Mouse (Mus musculus): ENCODE results near the gene Paqr3. TPM values are rescaled to one million over a fixed set of nuclear protein-coding genes. Genes with fewer than 3 reads are reported as not detected.
A peak's percentile ranks its signal among the peaks of the same experiment; 100 is the strongest.

The Paqr3 gene
- polyA plus RNA-seq, 1 experiment from 2014 or later, result 9.3 TPM

- Histone ChIP-seq H3K27me3 (ENCODE audit: control insufficient read depth, insufficient read depth, low read length) (no peaks in the 10 kb centered on the region), H3K36me3 (replicated peaks; ENCODE audit: control insufficient read depth, insufficient read depth, low read depth, low read length) (no peaks in the 10 kb centered on the region), H3K4me1 (ENCODE audit: control insufficient read depth, insufficient read depth, low read length) (no peaks in the 10 kb centered on the region), H3K4me3 (ENCODE audit: low read depth, low read length) (no peak overlapping the region), H3K9me3 (replicated peaks; ENCODE audit: control insufficient read depth, low read length) (no peaks in the 10 kb centered on the region), H3K9ac (replicated peaks; ENCODE audit: low read length) (no peak overlapping the region), H3K27ac (replicated peaks; ENCODE audit: low read depth, low read length) (no peak overlapping the region), H3K4me2 (ENCODE audit: low read depth, low read length) (no peak overlapping the region)
- WGBS, result 68% methylated on average over 10 of the region's 10 CpGs
- no peak for DNase-seq (ENCODE audit: low spot score)
- ATAC-seq (replicated peaks; ENCODE audit: insufficient number of reproducible peaks, low FRiP score, low TSS enrichment, low read depth), result no peak
These were observed 14.1 kb upstream of the Paqr3 start for GRCm38 (mm10) chr5:97125459-97125970.

GRCm38 (mm10) chr5:97124977-97125376 lies 13.6 kb upstream of the Paqr3 start:
- DNase-seq (ENCODE audit: low spot score), result no peak
- H3K27me3 ChIP-seq (ENCODE audit: control insufficient read depth, insufficient read depth, low read length), result no peaks in the 10 kb centered on the region
- H3K4me3 ChIP-seq (ENCODE audit: low read depth, low read length), result no peak overlapping the region
- no peaks in the 10 kb centered on the region for H3K9me3 ChIP-seq (replicated peaks; ENCODE audit: control insufficient read depth, low read length)
- no peak overlapping the region for H3K4me2 ChIP-seq (ENCODE audit: low read depth, low read length)
- no peaks in the 10 kb centered on the region for H3K4me1 ChIP-seq (ENCODE audit: control insufficient read depth, insufficient read depth, low read length)
- no peak overlapping the region for H3K27ac ChIP-seq (replicated peaks; ENCODE audit: low read depth, low read length)
- 79% methylated on average over 12 of the region's 12 CpGs for WGBS
- no peak for ATAC-seq (replicated peaks; ENCODE audit: insufficient number of reproducible peaks, low FRiP score, low TSS enrichment, low read depth)
- H3K9ac ChIP-seq (replicated peaks; ENCODE audit: low read length), result no peak overlapping the region
- no peaks in the 10 kb centered on the region for H3K36me3 ChIP-seq (replicated peaks; ENCODE audit: control insufficient read depth, insufficient read depth, low read depth, low read length)

GRCm38 (mm10) chr5:97110697-97111096 lies 699 bp downstream of the Paqr3 start:
- DNase-seq (ENCODE audit: low spot score), result no peak
- WGBS, result 12% methylated on average over 5 of the region's 5 CpGs

GRCm38 (mm10) chr5:97110133-97110532 lies 1.3 kb downstream of the Paqr3 start:
- H3K9me3 ChIP-seq (replicated peaks; ENCODE audit: control insufficient read depth, low read length), result no peaks in the 10 kb centered on the region
- H3K27me3 ChIP-seq (ENCODE audit: control insufficient read depth, insufficient read depth, low read length), result no peaks in the 10 kb centered on the region
- no peak overlapping the region for H3K4me2 ChIP-seq (ENCODE audit: low read depth, low read length)
- no peak overlapping the region for H3K9ac ChIP-seq (replicated peaks; ENCODE audit: low read length)
- no peaks in the 10 kb centered on the region for H3K36me3 ChIP-seq (replicated peaks; ENCODE audit: control insufficient read depth, insufficient read depth, low read depth, low read length)
- no peak overlapping the region for H3K4me3 ChIP-seq (ENCODE audit: low read depth, low read length)
- H3K27ac ChIP-seq (replicated peaks; ENCODE audit: low read depth, low read length), result no peak overlapping the region
- 51% methylated on average over 2 of the region's 2 CpGs for WGBS
- ATAC-seq (replicated peaks; ENCODE audit: insufficient number of reproducible peaks, low FRiP score, low TSS enrichment, low read depth) (no peak), DNase-seq (ENCODE audit: low spot score) (no peak)
- H3K4me1 ChIP-seq (ENCODE audit: control insufficient read depth, insufficient read depth, low read length), result no peaks in the 10 kb centered on the region

More at GRCm38 (mm10) chr5:97110697-97111096, 699 bp downstream of the Paqr3 start:
- H3K27me3 ChIP-seq (ENCODE audit: control insufficient read depth, insufficient read depth, low read length), result no peaks in the 10 kb centered on the region
- no peak overlapping the region for H3K27ac ChIP-seq (replicated peaks; ENCODE audit: low read depth, low read length)
- H3K36me3 ChIP-seq (replicated peaks; ENCODE audit: control insufficient read depth, insufficient read depth, low read depth, low read length), result no peaks in the 10 kb centered on the region
- peak overlapping the region; percentile 67 for H3K4me3 ChIP-seq (ENCODE audit: low read depth, low read length)
- ATAC-seq (replicated peaks; ENCODE audit: insufficient number of reproducible peaks, low FRiP score, low TSS enrichment, low read depth), result no peak
- no peaks in the 10 kb centered on the region for H3K4me1 ChIP-seq (ENCODE audit: control insufficient read depth, insufficient read depth, low read length)
- peak overlapping the region; percentile 66 for H3K9ac ChIP-seq (replicated peaks; ENCODE audit: low read length)
- no peaks in the 10 kb centered on the region for H3K9me3 ChIP-seq (replicated peaks; ENCODE audit: control insufficient read depth, low read length)
- peak overlapping the region; percentile 68 for H3K4me2 ChIP-seq (ENCODE audit: low read depth, low read length)

- ATAC-seq (replicated peaks; ENCODE audit: insufficient number of reproducible peaks, low FRiP score, low TSS enrichment, low read depth) (no peak), DNase-seq (ENCODE audit: low spot score) (no peak)
- H3K4me3 ChIP-seq (ENCODE audit: low read depth, low read length), result no peak overlapping the region
- no peak overlapping the region for H3K9ac ChIP-seq (replicated peaks; ENCODE audit: low read length)
- H3K4me1 ChIP-seq (ENCODE audit: control insufficient read depth, insufficient read depth, low read length), result no peaks in the 10 kb centered on the region
- WGBS, result 91% methylated on average over 5 of the region's 5 CpGs
- no peak overlapping the region for H3K27ac ChIP-seq (replicated peaks; ENCODE audit: low read depth, low read length)
- H3K9me3 ChIP-seq (replicated peaks; ENCODE audit: control insufficient read depth, low read length), result no peaks in the 10 kb centered on the region
- no peaks in the 10 kb centered on the region for H3K27me3 ChIP-seq (ENCODE audit: control insufficient read depth, insufficient read depth, low read length)
- H3K36me3 ChIP-seq (replicated peaks; ENCODE audit: control insufficient read depth, insufficient read depth, low read depth, low read length), result no peaks in the 10 kb centered on the region
- no peak overlapping the region for H3K4me2 ChIP-seq (ENCODE audit: low read depth, low read length)
These were observed 3.1 kb downstream of the Paqr3 start for GRCm38 (mm10) chr5:97108333-97108732.

GRCm38 (mm10) chr5:97099954-97100353 lies 11.4 kb downstream of the Paqr3 start:
- no peaks in the 10 kb centered on the region for H3K36me3 ChIP-seq (replicated peaks; ENCODE audit: control insufficient read depth, insufficient read depth, low read depth, low read length)
- no peak overlapping the region for H3K27ac ChIP-seq (replicated peaks; ENCODE audit: low read depth, low read length)
- ATAC-seq (replicated peaks; ENCODE audit: insufficient number of reproducible peaks, low FRiP score, low TSS enrichment, low read depth), result no peak
- no peak overlapping the region for H3K4me3 ChIP-seq (ENCODE audit: low read depth, low read length)
- H3K4me1 ChIP-seq (ENCODE audit: control insufficient read depth, insufficient read depth, low read length), result no peaks in the 10 kb centered on the region
- no peaks in the 10 kb centered on the region for H3K27me3 ChIP-seq (ENCODE audit: control insufficient read depth, insufficient read depth, low read length)
- H3K9me3 ChIP-seq (replicated peaks; ENCODE audit: control insufficient read depth, low read length), result no peaks in the 10 kb centered on the region
- no peak overlapping the region for H3K4me2 ChIP-seq (ENCODE audit: low read depth, low read length)
- 91% methylated on average over 8 of the region's 8 CpGs for WGBS
- no peak for DNase-seq (ENCODE audit: low spot score)
- H3K9ac ChIP-seq (replicated peaks; ENCODE audit: low read length), result no peak overlapping the region

- no peak overlapping the region for H3K27ac ChIP-seq (replicated peaks; ENCODE audit: low read depth, low read length)
- no peak overlapping the region for H3K9ac ChIP-seq (replicated peaks; ENCODE audit: low read length)
- ATAC-seq (replicated peaks; ENCODE audit: insufficient number of reproducible peaks, low FRiP score, low TSS enrichment, low read depth) (peak; percentile 72; the same call in 1 of the 2 replicates), DNase-seq (ENCODE audit: low spot score) (no peak)
- H3K4me2 ChIP-seq (ENCODE audit: low read depth, low read length), result no peak overlapping the region
- H3K4me3 ChIP-seq (ENCODE audit: low read depth, low read length), result no peak overlapping the region
- no peaks in the 10 kb centered on the region for H3K27me3 ChIP-seq (ENCODE audit: control insufficient read depth, insufficient read depth, low read length)
- no peaks in the 10 kb centered on the region for H3K4me1 ChIP-seq (ENCODE audit: control insufficient read depth, insufficient read depth, low read length)
- no peaks in the 10 kb centered on the region for H3K9me3 ChIP-seq (replicated peaks; ENCODE audit: control insufficient read depth, low read length)
- WGBS, result 70% methylated on average over 9 of the region's 9 CpGs
- H3K36me3 ChIP-seq (replicated peaks; ENCODE audit: control insufficient read depth, insufficient read depth, low read depth, low read length), result no peaks in the 10 kb centered on the region
These were observed 13.8 kb downstream of the Paqr3 start for GRCm38 (mm10) chr5:97097631-97098041.

GRCm38 (mm10) chr5:97095335-97095734 lies 16.1 kb downstream of the Paqr3 start:
- H3K4me3 ChIP-seq (ENCODE audit: low read depth, low read length), result no peak overlapping the region
- H3K27me3 ChIP-seq (ENCODE audit: control insufficient read depth, insufficient read depth, low read length), result no peaks in the 10 kb centered on the region
- no peak overlapping the region for H3K27ac ChIP-seq (replicated peaks; ENCODE audit: low read depth, low read length)
- no peaks in the 10 kb centered on the region for H3K36me3 ChIP-seq (replicated peaks; ENCODE audit: control insufficient read depth, insufficient read depth, low read depth, low read length)
- no peak overlapping the region for H3K9ac ChIP-seq (replicated peaks; ENCODE audit: low read length)
- no peak overlapping the region for H3K4me2 ChIP-seq (ENCODE audit: low read depth, low read length)
- ATAC-seq (replicated peaks; ENCODE audit: insufficient number of reproducible peaks, low FRiP score, low TSS enrichment, low read depth) (no peak), DNase-seq (ENCODE audit: low spot score) (no peak)
- 73% methylated on average over 10 of the region's 13 CpGs for WGBS
- H3K4me1 ChIP-seq (ENCODE audit: control insufficient read depth, insufficient read depth, low read length), result no peaks in the 10 kb centered on the region
- H3K9me3 ChIP-seq (replicated peaks; ENCODE audit: control insufficient read depth, low read length), result no peaks in the 10 kb centered on the region

Data from embryonic facial prominence, embryonic 11.5 days (tissue).